Mouse (Mus musculus) thymus, adult 2 months (tissue): ENCODE results near the gene Slc19a1.

Experiments used
- CTCF ChIP-seq: fragments of 200-500 bp; IDR thresholded peaks from 2 replicates; pipeline ENCODE4 v1.5.1; 2012; ENCODE audit warnings: mild to moderate bottlenecking, control low read depth, low read length, moderate library complexity, borderline replicate concordance; ENCODE audit not compliant: control insufficient read depth, poor library complexity, insufficient read depth; ENCODE audit errors: extremely low read depth
- POLR2A ChIP-seq: fragments of 200-500 bp; IDR thresholded peaks from 2 replicates; pipeline ENCODE4 v1.6.1; 2012; ENCODE audit warnings: mild to moderate bottlenecking, low read length, control low read depth, moderate library complexity; ENCODE audit not compliant: control insufficient read depth, poor library complexity, insufficient read depth; ENCODE audit errors: extremely low read depth

DNA sequence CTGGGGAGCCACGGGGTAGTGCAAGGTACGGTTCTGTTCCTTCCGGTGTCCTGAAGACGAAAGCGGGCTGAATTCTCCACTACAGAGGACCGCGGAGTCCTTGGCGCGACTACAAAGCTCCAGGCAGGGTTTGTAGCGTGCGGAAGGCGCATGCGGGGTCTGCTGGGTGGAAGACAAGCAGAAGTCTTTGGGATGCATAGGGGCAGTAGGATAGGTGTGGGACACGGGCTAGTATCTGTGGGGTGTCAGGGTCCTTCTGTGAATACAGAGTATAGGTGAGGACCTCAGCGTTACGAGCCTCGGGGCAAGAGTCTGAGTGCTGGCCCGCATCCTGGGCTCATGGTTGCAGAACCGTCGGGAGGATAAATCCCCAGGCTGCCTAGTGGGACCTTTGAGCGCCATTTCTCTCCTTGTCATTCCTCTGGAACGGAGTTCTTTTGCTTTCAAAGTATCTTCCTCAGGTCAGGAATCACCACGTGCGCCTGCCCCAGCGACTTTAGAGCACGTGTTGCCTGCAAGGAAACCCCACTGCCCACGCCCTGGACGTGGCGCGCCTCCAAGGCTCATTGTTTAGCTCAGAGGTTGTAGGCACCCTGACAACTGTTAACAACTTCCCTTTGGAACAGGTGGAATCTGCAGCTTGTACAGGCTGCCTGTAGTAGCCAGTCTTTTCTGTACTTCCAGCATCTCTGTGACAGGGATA is 1.4 kb downstream of the Slc19a1 start:
- TF ChIP-seq POLR2A (no peak), CTCF (no peak)
